Mouse (Mus musculus) ovary, adult 2 months (tissue): ENCODE results near the gene C87436. TPM values are rescaled to one million over a fixed set of nuclear protein-coding genes. Genes with fewer than 3 reads are reported as not detected.

ENCODE experiments used
- polyA plus RNA-seq: library from polyadenylated mRNA; depleted of rRNA; stranded (reverse); fragments of >200 nt; gene quantifications from 2 replicates; pipeline ENCODE4 v1.2.3, GENCODE M21; 2012; rRNA removed

C87436 gene
- polyA plus RNA-seq = 12.6 and 15.4 TPM in 2 replicates

GRCm38 (mm10) chr6:86438272-86439118 is at the start of gene C87436:
C87436 (plus strand) TSS chr6:86438374.

DNA sequence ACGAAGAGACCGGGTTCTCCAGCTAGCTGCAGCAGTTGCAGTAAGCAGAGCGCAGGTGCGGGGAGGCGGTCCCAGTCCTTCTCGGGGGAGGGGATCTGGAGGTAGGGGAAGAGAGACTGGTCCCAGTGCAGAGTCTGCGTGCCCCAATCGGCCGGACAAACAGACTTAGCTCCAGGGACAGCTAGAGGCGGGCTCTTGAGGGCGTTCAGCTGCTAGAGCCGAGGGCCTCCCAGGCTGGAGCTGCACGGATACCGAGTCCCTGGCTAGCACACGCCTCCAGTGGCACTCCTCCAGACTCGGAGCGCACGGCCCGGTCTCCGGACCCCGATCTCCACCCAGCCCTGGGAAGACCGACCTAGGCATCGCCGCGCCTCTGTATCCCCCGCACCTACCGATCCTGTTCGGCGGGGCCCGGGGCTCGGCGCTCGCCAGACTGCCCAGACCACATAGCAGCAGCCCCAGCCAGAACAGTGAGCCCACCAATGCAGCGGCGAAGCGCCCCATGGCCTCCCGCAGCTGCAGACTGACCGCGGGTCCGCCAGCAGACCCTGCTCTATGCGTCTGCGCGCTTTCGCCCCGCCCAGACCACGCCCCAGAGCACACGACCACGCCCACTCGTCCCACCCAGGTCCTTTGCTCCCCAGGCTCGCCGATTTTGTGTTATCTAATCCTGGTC is 41.5 kb upstream of the C87436 start, which contains the start of gene Pcyox1:
Pcyox1 (minus strand) TSS at position 574 of the 676 bp plus-strand sequence.

GRCm38 (mm10) chr6:86404100-86404861 is 33.9 kb upstream of the C87436 start, which contains the start of gene Tia1:
Tia1 (plus strand) TSS chr6:86404219.

DNA sequence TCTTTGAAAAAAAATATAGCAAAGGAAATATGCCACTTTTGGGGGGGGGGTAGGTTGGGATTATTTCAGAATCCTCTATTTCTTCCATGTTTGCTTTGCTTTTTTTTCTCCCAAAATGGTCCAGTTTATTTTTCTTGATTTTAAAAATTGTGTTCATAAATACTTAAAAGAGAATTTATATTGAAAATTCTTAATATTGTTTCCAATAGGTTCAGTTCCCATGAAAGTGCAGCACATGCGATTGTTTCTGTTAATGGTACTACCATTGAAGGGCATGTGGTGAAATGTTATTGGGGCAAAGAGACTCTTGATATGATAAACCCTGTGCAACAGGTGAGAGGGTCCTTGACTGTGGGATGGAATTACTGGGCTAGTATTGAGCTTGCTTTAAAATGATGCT is 11.8 kb upstream of the C87436 start, which contains the start of gene Gm44790:
Gm44790 (plus strand) TSS at position 301 of the 400 bp plus-strand sequence.

Other genes starting within 250 kb of the C87436 start
- 17.2 and 53.6 TPM in 2 replicates for gene Tgfa, start 243.2 kb upstream of the C87436 start, polyA plus RNA-seq
- 49.1 and 66.2 TPM in 2 replicates for gene Fam136a, start 72.7 kb upstream of the C87436 start, polyA plus RNA-seq
- 35.3 and 40.1 TPM in 2 replicates for gene Snrpg, start 67.1 kb upstream of the C87436 start, polyA plus RNA-seq
- gene Pcyox1, start 41.2 kb upstream of the C87436 start, polyA plus RNA-seq = 67.7 and 78.4 TPM in 2 replicates
- 26.0 and 28.2 TPM in 2 replicates for gene Tia1, start 34.2 kb upstream of the C87436 start, polyA plus RNA-seq
- gene Gm44790, start 11.7 kb upstream of the C87436 start, polyA plus RNA-seq = 47.8 and 54.1 TPM in 2 replicates
- 380 and 387 TPM in 2 replicates for gene Pcbp1, start 87.9 kb downstream of the C87436 start, polyA plus RNA-seq
- 0.16 and 0.33 TPM in 2 replicates for gene Asprv1, start 189.8 kb downstream of the C87436 start, polyA plus RNA-seq
- gene Mxd1, start 230.8 kb downstream of the C87436 start, polyA plus RNA-seq = 11.3 TPM in 2 replicates
- gene Snrnp27, start 246.1 kb downstream of the C87436 start, polyA plus RNA-seq = 5.1 and 5.8 TPM in 2 replicates